Mouse (Mus musculus) small intestine, adult 2 months (tissue): ENCODE results near the gene Larp4b. TPM values are rescaled to one million over a fixed set of nuclear protein-coding genes. Genes with fewer than 3 reads are reported as not detected.
A peak's percentile ranks its signal among the peaks of the same experiment; 100 is the strongest.

Experiments
- H3K27ac ChIP-seq: fragments of 200-500 bp; 2 replicates; pipeline ENCODE4 v1.5.1; 2012; ENCODE audit warnings: low read depth, low read length, control low read depth, inconsistent platforms; ENCODE audit not compliant: insufficient read depth
- H3K27me3 ChIP-seq: fragments of 200-500 bp; 2 replicates; pipeline ENCODE4 v1.6.1; 2012; ENCODE audit warnings: mild to moderate bottlenecking, moderate library complexity, low read length, inconsistent platforms; ENCODE audit not compliant: control insufficient read depth, insufficient read depth
- H3K36me3 ChIP-seq: fragments of 200-500 bp; 2 replicates; pipeline ENCODE4 v1.6.1; 2012; ENCODE audit warnings: mild to moderate bottlenecking, low read length, control low read depth, inconsistent platforms; ENCODE audit not compliant: control insufficient read depth, insufficient read depth
- H3K4me1 ChIP-seq: fragments of 200-500 bp; 2 replicates; pipeline ENCODE4 v1.6.1; 2012; ENCODE audit warnings: low read length, inconsistent platforms, mixed read lengths; ENCODE audit not compliant: control insufficient read depth, insufficient read depth, insufficient read length
- H3K4me3 ChIP-seq: fragments of 200-500 bp; 2 replicates; pipeline ENCODE4 v1.5.1; 2012; ENCODE audit warnings: low read depth, mild to moderate bottlenecking, control low read depth, inconsistent platforms, low read length, moderate library complexity
- CTCF ChIP-seq: fragments of 200-500 bp; IDR thresholded peaks from 2 replicates; pipeline ENCODE4 v1.5.1; 2012; ENCODE audit warnings: low read depth, mild to moderate bottlenecking, control low read depth, inconsistent platforms, low read length, moderate library complexity, mixed read lengths; ENCODE audit not compliant: insufficient replicate concordance, insufficient read length; ENCODE audit errors: extremely low read depth
- POLR2A ChIP-seq: fragments of 200-500 bp; IDR thresholded peaks from 2 replicates; pipeline ENCODE4 v1.6.1; 2012; ENCODE audit warnings: low read depth, mild to moderate bottlenecking, control low read depth, inconsistent platforms, low read length, moderate library complexity
- WGBS: fragments of 180-500 bp; shearing (Covaris S2); methylation state at CpG from one replicate; pipeline ENCODE4 v1.1.7; 2018; 5-methylcytosine and 5-hydroxymethylcytosine counted together
- polyA plus RNA-seq: library from polyadenylated mRNA; depleted of rRNA; stranded (reverse); fragments of >200 nt; gene quantifications from 2 replicates; pipeline ENCODE4 v1.2.3, GENCODE M21; 2012

Gene Larp4b
- polyA plus RNA-seq, 1 experiment: 18.1 TPM

DNA sequence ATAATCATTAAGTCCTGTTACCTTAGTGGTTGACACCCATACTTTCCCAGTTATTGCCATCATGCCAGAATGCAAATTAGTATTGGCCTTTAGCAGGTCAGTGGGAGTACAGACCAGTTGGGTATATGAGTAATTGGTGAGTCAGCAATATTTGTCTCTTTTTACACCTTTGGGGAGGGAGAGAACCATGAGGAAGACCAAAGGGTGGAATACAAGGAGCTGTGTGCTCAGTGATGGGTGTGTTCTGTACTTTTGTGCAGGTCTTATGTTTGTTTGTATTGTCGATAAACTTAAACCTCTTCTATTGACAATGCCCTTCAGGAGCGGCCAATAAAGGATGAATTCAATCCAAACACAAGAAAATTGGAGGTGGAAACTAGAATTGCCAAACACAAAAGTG lies 6.8 kb downstream of the Larp4b start:
- Histone ChIP-seq H3K27me3 (no peaks in the 10 kb centered on the region), H3K27ac (no peak overlapping the region)
- WGBS: 37% methylated on average over 2 of the region's 2 CpGs

GRCm38 (mm10) chr13:9106246-9106645 lies 12.6 kb downstream of the Larp4b start:
- 49% methylated on average over 5 of the region's 5 CpGs for WGBS
- H3K36me3 ChIP-seq: peaks cover 16% of the 10 kb centered on the region
- TF ChIP-seq CTCF: no peak
- TF ChIP-seq POLR2A: no peak
- H3K4me1 ChIP-seq: peaks cover 10% of the 10 kb centered on the region; the same call in 1 of the 2 replicates
- H3K27ac ChIP-seq: peak overlapping the region; percentile 37
- no peak overlapping the region for H3K4me3 ChIP-seq
- H3K27me3 ChIP-seq: no peaks in the 10 kb centered on the region

More for the DNA sequence above, 6.8 kb downstream of the Larp4b start:
- Histone ChIP-seq H3K4me3 (no peak overlapping the region), H3K4me1 (peaks cover 11% of the 10 kb centered on the region; the same call in 1 of the 2 replicates), H3K36me3 (peaks cover 7% of the 10 kb centered on the region; the same call in 1 of the 2 replicates)
- TF ChIP-seq CTCF (no peak), POLR2A (no peak)

DNA sequence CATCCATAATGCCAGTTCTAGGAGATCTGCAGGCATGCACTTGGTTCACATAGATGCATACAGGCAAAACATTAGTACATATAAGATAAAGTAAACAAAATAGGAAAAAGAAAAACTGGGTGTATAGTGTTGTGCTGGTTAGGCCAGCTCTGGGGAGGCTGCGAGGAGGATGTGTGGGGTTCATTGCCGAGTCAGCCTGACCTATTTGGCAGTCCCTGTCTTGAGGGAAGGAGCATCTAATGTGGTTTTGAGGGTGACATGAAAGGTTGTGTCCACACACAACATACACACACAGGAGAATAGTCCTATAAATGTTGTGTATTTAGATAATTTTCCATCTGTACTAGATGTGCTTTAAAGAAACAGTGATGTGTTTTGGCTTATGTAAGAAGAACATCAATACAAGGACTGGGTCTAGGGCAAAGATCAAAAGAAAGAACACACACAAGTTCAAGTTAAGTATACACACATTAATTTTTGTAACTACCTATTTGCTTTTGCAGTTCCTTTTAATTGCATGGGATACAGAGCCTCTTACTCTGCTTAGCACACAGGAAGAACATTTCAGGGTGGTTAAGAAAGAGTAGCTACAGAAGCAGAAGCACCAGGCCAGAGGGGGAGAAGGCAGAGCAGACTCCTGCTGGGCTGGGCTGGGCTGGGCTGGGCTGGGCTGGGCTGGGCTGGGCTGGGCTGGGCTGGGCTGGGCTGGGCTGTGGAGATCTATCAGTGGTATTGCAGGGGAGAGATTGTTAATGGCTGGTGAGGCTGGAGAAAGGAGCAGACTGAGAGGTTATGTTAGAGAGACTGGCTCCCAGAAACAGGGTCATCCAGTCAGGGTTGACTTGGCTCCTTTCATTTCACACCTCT lies 13.5 kb downstream of the Larp4b start:
- Histone ChIP-seq H3K27ac (peak overlapping the region; percentile 74), H3K27me3 (no peaks in the 10 kb centered on the region)
- WGBS: 31% methylated on average over 2 of the region's 2 CpGs

DNA sequence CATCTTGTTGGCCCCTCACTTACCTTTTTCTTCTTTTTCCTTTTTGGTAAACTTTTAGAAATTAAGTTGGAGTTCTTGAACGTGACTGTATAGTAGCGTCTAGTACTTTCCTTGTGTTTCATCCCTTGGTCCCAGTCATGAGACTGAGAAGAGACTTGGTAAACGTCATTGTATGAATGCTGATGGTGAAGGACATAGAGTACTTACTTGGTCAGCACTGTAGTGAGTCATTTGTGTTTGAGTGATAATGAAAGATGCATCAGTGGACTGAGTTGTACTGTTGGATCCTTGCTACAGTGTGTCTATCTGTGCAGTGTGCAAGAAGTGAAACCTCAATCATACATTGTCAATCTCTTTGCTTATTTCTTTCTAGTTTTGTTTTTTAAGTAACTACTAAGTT lies 20.1 kb downstream of the Larp4b start:
- peaks cover 5% of the 10 kb centered on the region for H3K4me1 ChIP-seq
- H3K27ac ChIP-seq: peak overlapping the region; percentile 79; the same call in 1 of the 2 replicates
- no peaks in the 10 kb centered on the region for H3K27me3 ChIP-seq
- peaks cover 13% of the 10 kb centered on the region for H3K36me3 ChIP-seq
- WGBS: 80% methylated on average over 3 of the region's 3 CpGs
- H3K4me3 ChIP-seq: no peak overlapping the region
- TF ChIP-seq CTCF: no peak
- no peak for TF ChIP-seq POLR2A

More for the DNA sequence above, 13.5 kb downstream of the Larp4b start:
- TF ChIP-seq POLR2A: no peak
- no peak for TF ChIP-seq CTCF
- Histone ChIP-seq H3K36me3 (peaks cover 18% of the 10 kb centered on the region), H3K4me3 (no peak overlapping the region), H3K4me1 (peaks cover 10% of the 10 kb centered on the region; the same call in 1 of the 2 replicates)

DNA sequence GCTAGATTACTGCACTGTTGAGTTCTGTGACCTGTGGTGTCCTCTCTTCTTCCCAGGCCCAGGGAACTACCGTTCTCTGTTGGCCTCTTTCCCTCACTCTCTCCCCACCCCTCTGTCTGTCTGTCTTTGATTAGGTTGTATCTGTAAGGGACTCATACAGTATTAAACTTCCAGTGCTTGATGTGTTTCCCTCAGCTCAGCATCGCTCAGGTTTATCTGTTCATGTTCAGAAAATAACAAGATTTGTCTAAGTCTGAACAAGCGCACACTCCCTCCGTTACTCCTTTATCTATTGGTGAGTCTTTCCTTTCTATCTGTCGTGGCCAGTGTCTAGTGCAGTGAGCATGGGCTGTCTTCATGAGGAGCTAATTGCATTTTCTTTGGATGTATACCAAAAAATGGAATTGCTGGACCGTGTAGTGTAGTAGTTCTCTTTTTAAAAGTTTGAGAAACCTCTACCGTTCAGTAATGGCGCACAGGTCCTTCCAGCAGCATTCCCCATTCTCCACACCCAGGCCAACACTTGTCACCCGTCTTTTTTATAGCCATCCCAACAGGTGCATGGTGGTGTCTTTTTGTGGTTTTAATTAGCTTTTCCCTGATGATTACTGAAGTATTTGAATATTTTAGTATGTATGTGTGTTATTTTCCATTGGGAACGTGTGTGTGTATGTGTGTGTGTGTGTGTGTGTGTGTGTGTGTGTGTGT lies 27.3 kb downstream of the Larp4b start:
- H3K36me3 ChIP-seq: peaks cover 29% of the 10 kb centered on the region
- 82% methylated on average over 10 of the region's 10 CpGs for WGBS
- no peak overlapping the region for H3K4me3 ChIP-seq
- no peaks in the 10 kb centered on the region for H3K27me3 ChIP-seq
- H3K4me1 ChIP-seq: peaks cover 3% of the 10 kb centered on the region; the same call in 1 of the 2 replicates
- H3K27ac ChIP-seq: no peak overlapping the region
- TF ChIP-seq POLR2A (no peak), CTCF (no peak)

GRCm38 (mm10) chr13:9122045-9122444 lies 28.4 kb downstream of the Larp4b start:
- H3K4me3 ChIP-seq: no peak overlapping the region
- no peak overlapping the region for H3K27ac ChIP-seq
- H3K4me1 ChIP-seq: peaks cover 1% of the 10 kb centered on the region; the same call in 1 of the 2 replicates
- peaks cover 32% of the 10 kb centered on the region for H3K36me3 ChIP-seq
- H3K27me3 ChIP-seq: no peaks in the 10 kb centered on the region
- TF ChIP-seq POLR2A (no peak), CTCF (no peak)
- WGBS: 77% methylated on average over 4 of the region's 4 CpGs

- H3K27ac ChIP-seq: no peak overlapping the region
- peaks cover 5% of the 10 kb centered on the region; the same call in 1 of the 2 replicates for H3K4me1 ChIP-seq
- H3K27me3 ChIP-seq: no peaks in the 10 kb centered on the region
- no peak for TF ChIP-seq POLR2A
- no peak for TF ChIP-seq CTCF
- WGBS: 80% methylated on average over 7 of the region's 7 CpGs
- H3K36me3 ChIP-seq: peaks cover 47% of the 10 kb centered on the region
- H3K4me3 ChIP-seq: no peak overlapping the region
Measured at GRCm38 (mm10) chr13:9125193-9125592, 31.5 kb downstream of the Larp4b start.
